Mouse (Mus musculus) lung, adult 18-20 months (tissue): Measurements from ENCODE around the gene Arl16.
A peak's percentile ranks its signal among the peaks of the same experiment; 100 is the strongest.
"Not testable (repeated sequence)": the region's sequence is repeated elsewhere in the genome, so short reads cannot be mapped to it uniquely, and the experiment has no call there.

Experiments used
- DNase-seq, 2 experiments: peaks; one replicate each; pipeline ENCODE4 v3.0.0; 2022; ENCODE audit warnings: mixed read lengths in 2 of 2

The Arl16 gene

DNA sequence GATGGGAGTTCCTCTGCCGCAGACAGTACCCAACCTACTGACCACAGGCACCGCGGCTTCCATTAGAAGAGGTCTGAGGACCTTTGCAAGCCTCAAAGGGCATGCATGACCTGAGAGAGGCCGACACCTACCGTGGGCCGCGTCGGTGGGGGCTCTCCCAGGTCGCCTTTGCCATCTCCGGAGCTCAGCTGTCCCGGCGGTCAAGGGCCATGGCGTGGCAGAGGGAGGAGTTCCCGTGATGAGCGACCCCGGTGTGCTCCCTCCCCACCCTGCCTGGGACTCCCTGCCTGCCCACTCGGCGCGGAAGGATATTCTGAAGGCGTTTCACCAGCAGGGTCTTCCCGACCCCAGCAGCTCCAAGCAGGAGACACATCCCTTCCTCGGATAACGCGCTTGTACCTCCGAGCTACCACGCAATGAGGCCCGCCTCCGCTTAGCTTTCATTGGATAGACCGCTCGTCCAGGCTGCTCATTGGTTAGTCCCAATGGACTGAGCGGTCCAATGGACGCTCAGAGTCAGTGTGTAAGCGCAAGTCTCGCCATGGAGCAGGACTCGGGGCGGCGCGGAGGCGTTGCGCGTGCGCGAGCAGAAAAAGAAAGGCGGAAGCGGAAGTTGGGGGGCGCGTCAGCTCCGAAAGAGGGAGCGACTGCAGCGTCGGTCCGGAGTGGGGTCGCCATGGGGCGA is at the start of gene Arl16:
TSS of gene Arl16 (minus strand) at position 557 of the 685 bp plus-strand sequence.
- peak; percentile 95 to 96 for DNase-seq

DNA sequence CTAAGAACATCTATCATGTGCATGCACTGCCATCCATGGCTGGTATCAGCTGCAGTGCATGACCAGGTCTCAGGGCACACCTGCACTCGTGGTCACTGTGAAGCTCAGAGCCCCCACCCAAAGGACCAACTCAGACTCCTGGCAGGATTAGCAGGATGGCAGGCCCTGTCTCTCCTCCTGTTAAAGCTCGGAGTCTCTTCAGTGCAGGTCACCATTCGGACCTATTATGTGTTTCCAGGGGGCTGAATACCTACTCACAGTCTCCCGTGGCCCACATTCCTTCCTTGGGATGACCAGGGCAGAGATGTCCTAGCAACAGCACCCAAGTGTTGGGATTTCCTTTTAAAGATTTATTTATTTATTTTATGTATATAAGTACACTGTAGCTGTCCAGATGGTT is 49.7 kb upstream of the Arl16 start:
- no peak for DNase-seq

DNA sequence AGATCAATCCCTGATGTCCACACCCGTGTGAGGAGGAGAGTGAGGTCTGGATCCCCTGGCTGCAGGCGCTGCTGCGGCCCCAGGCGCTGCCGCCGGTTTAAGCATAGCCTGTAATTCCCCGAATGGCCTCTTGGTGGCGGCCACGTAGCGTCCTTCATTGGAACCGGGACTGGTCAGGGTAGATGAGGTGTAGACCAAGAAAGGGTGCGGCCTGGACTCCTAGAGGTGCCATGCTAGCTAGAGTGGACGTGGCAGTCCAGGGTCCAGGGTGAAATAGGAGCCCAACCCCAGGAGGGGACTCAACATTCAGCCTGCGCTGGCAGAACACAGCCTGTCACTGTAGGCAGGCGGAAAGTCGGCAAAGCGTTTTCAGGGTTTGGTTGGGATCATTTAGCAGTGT is 48.2 kb upstream of the Arl16 start:
- peak; percentile 89 to 93 for DNase-seq

DNA sequence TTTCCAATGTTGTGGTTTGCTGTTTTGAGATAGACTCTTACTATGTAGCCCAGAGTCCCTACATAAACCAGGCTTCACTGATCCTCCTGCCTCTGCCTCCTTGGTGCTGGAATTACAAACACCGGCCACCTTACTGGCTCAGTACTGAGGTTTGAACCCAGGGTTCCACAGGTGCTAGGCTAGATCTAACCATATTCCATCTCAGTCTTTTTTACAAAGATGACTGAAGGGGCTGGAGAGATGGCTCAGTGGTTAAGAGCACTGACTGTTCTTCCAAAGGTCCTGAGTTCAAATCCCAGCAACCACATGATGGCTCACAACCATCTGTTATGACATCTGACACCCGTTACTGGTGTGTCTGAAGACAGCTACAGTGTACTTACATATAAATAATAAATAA is 46.9 kb upstream of the Arl16 start:
- not testable (repeated sequence) for DNase-seq

DNA sequence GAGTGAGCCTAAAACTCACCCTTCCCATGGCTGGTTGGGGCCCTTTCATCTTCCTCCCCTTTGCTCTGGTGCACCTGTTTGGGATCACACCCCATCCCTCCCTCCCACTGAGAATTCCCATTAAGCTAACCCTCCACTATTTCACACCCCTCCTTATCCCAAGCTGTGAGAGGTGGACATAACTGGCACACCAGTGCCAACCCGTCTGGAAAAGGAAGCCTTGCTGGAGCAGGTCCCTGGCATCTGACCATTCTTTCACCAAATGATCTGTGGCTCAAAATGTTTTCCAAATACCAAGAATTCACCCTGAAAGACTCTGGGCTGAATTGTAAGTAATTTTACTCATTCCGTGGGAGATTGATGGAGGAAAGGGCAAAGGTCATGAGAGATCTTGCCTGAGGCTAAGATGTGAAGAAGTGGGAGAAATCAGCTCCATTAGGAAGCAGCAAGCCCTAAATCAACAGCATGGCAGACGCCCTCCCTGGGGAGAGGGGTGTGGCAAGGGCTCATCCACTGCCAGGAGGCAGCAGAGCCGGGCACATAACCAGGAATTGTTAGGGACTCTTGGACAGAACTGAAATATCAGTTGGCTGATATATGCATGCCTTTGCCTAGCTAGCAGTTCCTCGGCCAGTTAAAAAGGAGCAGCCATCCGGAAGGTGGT is 45.5 kb upstream of the Arl16 start:
- DNase-seq, result no peak

DNA sequence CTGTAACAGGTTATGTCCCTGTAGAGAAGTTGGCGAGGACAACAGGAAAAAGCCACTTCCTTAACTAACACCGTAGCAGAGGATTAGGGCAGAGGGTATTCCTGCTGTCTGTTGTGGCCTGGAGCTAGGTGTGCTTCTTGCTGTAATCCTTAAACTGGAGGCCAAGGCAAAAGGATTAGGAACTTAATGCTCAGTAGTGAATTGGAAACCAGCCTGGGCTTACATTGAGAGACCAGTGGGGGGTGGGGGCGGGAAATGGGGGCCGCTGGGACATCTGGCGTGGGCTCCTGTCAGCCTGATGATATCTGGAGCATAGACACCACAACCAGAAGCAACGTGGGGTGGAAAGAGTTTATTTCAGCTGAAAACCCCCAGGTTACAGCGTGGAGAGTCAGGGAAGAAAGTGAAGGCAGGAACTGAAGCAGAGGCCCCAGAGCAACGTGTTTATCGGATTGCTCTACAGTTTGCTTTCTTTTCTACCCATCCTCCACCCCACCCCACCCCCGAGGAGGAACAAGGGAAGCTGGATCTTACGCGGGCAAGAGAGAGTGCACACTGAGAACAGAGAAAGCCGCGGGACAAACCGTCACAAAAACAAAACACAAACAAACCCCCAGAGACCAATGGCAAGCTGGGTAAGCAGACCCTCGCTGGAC is 43.1 kb upstream of the Arl16 start:
- no peak for DNase-seq

DNA sequence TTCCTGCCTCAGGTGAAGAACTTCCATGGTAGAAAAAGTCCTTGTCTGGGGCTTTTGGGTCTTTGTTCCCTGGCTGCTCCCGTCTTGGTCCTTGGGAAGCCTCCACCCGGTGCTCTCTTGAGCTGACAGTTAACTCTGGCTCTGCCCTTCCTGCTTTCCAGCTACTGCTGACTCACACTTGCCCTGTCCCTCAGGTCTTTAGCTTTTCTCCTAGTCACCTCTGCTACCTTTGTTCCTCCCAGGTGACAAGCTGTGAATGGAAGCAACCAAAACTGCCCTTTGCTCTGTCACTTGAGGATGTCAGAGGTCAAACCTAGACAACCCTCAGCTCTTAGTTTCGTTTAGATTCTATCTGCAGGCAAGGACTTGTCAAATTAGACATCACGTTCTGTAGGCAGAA is 42.5 kb upstream of the Arl16 start:
- DNase-seq, result no peak

DNA sequence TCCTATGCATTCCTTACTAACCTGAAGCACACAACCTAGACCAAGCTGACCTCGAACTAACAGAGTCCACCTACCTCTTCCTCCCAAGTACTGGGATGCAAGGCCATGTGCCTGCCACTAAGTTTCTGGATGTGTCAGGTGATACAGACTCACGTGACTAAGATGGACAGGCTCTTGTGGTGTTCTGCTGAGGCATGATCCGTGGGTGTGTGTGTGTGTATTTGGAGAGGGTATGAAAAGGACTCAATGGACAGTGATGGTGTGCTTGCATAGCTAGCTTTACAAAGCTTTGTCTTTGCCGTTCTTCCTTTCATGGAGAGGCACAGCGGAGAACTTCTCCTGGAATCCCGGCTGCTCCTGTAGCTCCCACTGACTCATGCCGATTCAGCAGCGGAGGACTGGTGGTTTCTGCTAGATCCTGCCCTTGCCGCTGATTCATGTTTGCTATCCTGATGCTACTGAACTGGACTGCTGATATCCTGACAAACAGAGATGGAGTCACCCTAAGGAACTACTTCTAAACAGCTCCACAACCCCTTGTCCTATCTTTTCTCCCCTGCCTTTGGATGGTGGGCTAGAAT is 41.0 kb upstream of the Arl16 start:
- DNase-seq, result no peak

DNA sequence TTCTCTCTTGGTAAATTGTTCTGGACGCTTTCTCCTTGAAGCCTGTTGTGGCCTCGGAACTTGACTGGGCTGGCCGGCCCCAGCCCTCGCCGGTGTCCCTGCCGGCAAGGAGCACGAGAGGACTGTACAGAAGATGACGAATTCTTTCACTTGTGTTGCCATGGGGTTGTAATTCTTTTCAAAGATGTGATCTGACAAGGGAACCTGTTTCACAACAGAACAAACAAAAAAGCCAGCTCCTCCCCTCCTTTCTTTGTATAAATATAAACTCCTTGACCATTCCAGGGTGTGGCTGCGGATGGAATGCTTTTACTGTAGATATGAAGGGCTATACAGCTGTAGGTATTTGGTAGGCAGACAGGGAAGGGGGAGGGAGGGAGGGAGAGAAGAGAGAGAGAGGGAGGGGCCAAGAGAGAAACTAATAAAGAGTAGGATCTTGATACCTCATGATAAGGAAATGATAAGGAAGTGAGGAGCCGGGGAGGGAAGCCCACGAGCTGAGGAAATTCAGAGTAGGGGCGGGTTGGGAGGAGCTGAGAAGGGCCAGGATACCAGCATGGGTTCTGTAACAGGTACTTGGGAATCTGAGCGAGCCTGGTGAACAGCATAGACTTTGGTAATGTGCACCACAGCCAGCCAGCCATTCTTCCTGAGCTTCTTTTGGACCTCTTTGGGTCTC is 40.3 kb upstream of the Arl16 start:
- DNase-seq, result peak; percentile 64 to 83

DNA sequence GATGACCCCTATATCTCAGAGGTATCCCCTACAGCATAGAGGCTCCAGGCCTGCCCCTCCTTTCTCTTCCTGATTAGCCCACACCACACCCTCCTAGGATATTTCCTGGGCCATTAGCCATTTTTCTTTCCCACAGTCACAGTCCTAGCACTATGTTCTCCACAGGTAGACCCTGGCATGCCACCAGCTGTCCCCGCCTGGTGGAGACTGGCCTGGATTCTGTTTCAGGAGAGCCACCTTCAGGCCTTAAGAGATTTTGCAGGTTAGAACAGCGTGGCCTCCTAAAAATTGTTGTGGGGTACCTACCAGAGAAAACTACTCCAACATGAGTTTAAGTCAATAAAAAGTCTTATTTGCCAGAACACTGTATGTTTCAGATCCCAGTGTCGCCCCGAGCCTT is 39.5 kb upstream of the Arl16 start:
- DNase-seq, result peak; percentile 66 to 81

DNA sequence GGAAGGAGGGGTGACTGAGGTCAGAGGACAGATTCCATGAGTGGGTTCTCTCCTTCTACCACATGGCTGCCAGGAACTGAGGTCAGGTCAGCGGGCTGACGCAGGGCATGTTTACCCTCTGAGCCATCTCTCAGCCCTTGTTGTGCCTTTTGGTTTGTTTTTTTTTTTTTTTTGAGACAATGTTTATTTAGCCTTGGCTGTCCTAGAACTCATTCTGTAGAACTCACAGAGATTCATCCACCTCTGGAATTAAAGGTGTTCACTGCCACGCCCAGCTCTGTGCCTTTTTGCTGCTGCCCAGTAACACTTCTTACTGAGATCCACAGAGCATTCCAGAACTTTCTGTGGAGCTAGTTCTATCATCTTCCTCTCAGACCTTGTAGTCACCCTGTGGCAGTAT is 38.3 kb upstream of the Arl16 start:
- no peak for DNase-seq

DNA sequence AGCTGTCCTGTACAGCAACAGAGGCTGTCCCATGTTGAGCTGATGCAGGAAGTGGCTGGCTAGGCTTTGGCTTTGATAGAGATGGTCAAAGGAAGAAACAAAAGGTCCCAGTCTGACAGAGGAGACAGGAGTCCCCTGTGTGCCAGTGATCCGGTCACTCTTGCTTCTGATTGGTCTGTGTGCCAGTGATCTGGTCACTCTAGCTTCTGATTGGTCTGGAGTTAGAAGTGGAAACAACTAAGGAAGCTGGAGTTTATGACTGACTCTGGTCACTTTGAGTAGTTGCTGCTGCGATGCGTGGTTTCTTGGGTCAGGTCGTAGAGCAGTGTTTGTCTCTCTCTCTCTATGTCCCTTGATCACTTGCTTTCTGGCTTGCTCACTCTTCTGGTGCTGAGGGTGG is 34.3 kb upstream of the Arl16 start:
- DNase-seq, result no peak

DNA sequence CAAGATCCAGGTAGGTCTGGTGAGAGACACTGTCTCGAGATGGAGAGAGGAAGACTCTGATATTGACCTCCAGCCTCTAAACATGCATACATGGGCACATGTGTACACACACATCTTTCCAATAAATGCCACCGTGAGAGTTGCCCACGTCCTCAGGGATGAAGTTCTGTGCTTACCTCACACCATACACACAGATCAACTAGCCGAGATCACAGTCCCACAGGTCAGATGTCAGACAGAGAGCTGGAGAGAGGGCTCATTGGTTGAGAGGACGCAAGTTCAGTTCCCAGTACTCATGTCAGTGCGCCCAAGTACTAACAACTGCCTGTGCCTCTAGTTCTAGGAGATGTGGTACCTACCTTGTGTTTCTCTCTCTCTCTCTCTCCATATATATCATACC is 33.6 kb upstream of the Arl16 start:
- DNase-seq, result no peak

DNA sequence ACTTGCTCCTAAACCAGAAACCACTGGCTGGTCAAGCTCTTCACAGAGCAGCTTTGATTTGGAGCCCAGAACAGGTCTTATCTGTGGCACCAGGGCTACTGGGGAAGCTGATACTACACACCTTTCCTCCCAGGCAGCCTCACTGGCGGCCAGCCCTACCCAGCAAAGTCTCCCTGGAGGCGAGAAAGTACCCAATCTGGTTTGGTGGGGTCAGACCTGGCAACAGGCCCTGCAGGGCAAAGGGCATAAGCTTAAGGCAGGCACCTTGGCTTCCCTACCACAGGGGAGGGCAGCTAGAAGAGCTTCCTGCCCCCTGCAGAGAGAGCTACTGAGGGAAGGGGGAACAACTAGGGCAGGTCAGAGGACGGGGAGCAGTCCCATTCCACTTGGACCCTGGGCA is 33.0 kb upstream of the Arl16 start:
- DNase-seq, result peak; percentile 86 to 92

DNA sequence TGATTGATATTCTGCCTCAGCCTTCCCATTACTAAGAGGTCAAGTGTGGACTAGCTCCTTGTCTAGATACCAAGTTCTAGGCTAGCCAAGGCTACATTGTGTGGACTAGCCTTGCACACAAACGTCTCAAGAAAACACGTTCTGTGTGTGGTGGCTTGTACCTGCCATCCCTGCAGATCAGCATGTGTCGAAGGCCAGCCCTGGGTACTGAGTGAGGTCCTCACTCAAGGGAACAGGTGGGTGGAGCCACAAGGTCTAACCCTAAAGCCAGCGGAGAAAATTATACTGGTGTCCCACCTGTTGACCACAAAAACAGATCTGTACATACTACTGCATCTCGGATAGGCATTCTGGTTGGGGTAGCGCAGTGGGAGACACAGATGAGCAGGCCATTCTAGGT is 32.5 kb upstream of the Arl16 start:
- DNase-seq, result no peak

DNA sequence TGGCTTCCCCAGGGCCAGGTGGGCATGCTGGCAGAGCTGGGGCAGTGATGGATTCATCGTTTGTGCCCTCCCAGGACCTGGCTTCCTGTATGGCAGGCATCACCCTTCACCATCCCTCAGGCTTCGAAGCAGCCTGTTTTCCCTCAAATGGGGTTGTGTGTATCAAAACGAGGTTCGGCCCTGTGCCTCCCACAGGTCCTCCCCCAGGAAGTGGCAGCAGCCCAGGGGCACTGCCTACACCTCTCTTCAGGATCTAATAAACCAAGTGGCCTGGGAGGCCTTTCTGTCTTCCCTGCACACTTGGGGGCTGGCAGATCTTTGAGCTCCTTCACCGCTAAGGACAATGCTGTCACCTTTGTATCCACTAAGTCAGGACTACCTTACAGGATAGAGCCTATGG is 31.5 kb upstream of the Arl16 start:
- no peak for DNase-seq

DNA sequence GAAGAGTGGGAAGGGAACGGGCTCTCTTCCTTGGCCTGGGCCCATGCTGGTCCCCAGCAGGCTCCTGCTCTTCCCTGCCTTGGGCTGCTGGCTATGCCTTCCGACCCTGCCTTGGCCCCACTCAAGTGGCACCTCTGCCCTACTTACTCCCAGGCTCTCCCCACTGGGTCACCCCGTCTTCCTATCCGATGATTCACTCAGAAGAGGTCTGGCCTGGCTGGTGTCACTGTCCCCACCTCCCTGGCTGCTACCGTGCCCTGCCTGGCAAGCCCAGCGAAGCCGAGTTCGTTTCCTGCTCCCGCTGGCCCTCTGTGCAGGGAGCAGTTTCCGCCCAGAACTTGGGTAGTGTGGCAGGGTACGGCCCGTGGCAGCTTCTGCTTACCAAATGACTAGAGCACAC is 30.8 kb upstream of the Arl16 start:
- no peak for DNase-seq

DNA sequence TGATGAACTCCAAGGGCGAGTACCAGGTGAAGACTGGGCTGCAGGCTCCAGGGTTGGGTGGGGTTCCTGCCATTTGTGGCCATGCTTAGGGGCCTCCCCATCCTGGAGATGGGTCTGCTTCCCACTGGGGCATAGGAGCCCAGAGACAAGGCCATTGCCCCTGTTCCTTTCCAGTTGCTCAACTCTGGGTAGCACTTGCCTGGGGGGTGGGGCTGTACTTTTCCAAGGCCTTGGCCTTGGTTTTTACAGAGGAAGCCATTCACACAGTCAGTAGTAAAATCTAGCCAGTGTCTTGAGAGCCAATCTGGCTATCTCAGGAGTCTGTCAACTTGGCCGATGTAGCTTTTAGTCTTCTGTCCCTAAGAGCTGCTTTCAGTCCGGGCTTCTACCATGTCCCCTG is 30.0 kb upstream of the Arl16 start:
- no peak for DNase-seq

DNA sequence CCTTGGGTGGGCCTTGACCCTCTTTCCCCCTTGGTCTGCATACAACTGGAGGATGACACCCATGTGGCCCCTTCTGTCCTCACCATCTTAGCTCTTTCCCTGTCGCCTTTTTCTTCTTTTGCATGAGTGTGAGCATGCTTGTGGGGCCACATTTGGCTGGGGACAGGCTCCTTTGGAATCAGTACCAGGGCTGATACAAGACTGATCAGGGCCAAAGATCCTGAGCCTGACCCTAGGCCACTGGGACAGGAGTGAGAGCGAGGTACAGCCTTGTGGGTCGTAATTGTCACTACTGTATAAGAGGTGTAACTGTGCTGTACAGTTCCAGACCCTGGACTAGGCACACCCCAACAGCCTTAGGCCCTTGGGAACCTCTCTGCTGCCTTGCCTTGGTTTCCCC is 26.5 kb upstream of the Arl16 start:
- DNase-seq, result no peak

DNA sequence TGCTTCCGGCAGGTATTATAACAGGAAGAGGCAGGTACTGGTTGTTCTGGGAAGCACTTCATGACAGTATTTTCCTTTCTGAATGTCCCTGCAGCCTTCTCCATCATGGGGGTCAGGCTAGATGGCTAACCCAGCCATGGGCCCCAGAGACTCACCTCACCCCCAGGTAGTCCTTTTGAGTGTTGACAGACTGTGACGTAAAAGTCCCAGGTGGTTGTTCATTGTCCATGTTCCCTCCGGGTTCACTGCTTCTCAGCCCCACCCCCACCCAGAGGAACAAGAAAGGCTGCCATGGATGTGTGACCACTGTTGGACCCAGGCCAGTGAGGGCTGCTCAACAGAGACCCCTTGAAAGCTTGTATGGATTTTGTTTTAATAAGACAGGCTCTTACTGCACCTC is 25.9 kb upstream of the Arl16 start:
- DNase-seq, result peak in 1 of 2 experiments; percentile 45

DNA sequence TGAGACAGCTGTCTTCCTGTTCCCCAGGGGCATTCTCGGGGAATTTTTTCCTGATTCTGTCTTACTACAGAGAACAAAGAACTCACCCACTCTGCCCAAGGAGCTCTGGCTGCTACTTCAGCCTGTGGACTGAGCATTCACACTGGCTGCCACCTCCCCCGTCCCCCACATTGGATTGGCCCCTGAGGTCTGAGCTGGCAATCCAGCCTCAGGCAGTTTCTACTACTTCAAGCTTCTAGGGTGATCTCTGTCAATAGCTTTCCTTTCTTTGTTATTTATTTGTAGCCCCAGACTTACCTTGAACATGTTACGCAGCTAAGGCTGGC is 25.4 kb upstream of the Arl16 start:
- DNase-seq, result no peak

DNA sequence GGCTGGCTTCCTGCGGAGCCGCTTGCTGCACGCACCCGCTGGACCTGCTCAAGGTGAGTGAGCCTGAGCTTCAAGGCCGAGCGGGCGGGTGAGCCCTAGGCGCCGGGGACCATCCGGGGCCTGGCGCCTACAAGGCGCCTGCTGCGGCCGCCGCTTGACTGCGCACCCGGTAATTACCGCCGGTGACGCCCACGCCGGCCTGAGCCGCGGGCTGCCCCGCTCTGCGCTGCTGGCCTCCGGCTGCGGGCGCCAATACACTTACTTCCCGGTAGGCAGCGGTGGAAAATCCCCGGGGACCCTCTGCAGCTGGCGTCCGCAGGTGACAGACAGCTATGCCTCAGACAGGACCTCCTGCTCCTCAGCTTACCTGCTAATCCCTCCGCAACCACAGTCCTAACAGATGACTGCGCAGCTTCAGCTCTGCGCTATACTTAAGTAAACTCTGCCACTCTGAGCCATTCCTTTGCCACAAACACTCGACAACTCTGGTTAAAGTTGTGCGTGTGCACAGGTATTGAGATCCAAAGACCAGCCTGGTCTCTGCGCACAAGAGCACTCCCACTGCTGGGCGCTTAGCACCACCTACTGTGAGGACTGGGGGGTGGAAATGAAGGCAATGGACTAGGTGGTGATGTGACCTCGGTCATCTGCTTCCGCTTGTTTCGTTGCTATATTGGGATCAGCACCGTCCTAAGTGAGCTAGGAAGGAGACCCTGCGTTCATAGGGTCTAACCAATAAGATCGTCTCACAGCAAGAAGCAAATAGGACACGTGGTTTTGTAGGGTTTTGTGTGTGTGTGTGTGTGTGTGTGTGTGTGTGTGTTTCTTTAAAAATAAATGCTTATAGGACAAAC is 24.8 kb upstream of the Arl16 start:
- peak; percentile 62 to 66 for DNase-seq
